Mouse (Mus musculus): ENCODE measurements at regions not wholly inside any gene's neighbourhood (a gene's known extent, or its start where the extent isn't known, plus 50 kb on each side); places are given as distances from the start of the nearest gene placed in this dataset.

DNA sequence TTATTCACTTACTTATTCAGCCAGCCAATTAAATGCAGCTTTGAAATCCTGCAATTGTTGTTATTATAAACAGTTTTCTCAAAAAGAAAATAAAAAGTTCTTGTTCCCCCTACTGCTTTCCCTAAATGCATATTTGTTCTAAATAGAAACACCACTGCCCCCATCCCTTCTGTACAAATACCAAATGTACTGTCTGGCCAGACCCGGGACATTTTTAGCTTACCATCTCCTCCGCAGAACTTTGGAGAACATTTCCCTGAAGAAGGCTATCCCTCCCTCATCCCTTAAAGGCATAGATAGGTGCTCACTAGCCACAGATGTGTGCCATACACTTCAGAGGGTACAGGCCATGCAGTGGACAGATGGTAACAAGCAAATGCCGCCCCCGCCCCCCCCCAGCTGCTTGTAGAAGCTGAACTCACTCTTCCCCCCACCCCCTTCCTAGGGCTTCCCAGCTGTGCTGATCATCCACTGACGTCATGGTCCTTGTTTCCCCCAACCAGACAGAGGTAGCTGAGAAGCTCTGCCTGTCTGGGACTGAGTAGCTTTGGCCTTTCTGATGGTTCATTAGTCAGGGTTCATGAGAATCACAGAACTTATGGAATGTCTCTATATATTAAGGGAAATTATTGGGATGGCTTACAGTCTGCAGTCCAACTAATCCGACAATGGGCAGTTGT lies 98.9 kb upstream of the Rbpj start:
- TF ChIP-seq CTCF (IDR thresholded peaks at IDR 0.05; ENCODE audit: low read depth, low read length) (no peak), POLR2A (IDR thresholded peaks at IDR 0.05; ENCODE audit: borderline replicate concordance, low read depth, low read length) (no peak)
